Mouse (Mus musculus) E14TG2a.4 (cell line): ENCODE data around the gene Dnah2.

Experiments
- CTCF ChIP-seq: conservative IDR thresholded peaks from 2 replicates; pipeline ENCODE4 v1.5.1; 2014; ENCODE audit warnings: low read length
- NANOG ChIP-seq: IDR thresholded peaks from 2 replicates; pipeline ENCODE4 v1.6.1; 2014; ENCODE audit warnings: borderline replicate concordance, low read length, mixed read lengths
- POU5F1 ChIP-seq: IDR thresholded peaks from 2 replicates; pipeline ENCODE4 v1.6.1; 2014; ENCODE audit warnings: low read length, borderline replicate concordance

DNA sequence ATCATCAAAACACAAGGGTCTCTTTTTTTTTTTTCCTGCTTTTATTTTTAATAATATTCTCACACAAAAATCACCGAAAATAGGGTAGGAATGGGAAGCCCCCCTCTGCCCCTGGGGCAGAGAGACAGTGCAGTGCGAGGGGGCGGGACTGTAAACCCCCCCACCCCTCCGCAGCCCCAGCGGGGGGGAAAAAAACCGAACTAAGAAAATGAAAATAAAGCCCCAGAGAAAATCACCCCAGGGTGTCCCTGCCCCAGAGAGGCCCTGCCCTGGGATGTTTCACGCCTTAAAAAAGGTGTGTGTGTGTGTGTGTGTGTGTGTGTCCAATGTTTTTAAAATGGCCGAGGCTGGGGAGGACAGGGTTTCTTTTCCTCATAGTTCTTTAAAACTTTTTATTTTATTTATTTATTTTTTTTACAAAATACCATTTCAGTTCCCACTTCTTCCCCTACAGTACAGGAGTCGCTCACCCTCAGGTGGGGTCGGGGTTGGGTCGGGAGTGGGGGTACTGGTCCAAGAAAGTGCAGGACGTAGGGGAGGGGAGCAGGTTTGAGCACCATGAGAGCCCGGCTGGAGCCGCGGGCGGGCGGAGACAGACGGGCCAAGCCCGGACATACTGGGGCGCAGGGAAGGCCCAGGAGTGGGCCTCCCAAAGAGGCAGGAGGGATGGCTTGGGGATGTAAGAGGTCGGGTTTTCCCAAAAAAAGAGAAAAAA is 150.3 kb downstream of the Dnah2 start:
- no peak for TF ChIP-seq NANOG
- TF ChIP-seq CTCF: no peak
- no peak for TF ChIP-seq POU5F1
